Mouse (Mus musculus): ENCODE measurements around the gene Galnt14. TPM values are rescaled to one million over a fixed set of nuclear protein-coding genes. Genes with fewer than 3 reads are reported as not detected.

Galnt14 gene
- polyA plus RNA-seq, 1 experiment from 2014 or later: 0.30 TPM

- no peak overlapping the region for H3K4me3 ChIP-seq (ENCODE audit: low read depth, low read length)
- no peaks in the 10 kb centered on the region for H3K27me3 ChIP-seq (replicated peaks; ENCODE audit: control insufficient read depth, insufficient read depth, low read length)
- TF ChIP-seq CTCF (IDR thresholded peaks at IDR 0.05; ENCODE audit: low read depth): no peak
- no peak overlapping the region for H3K4me2 ChIP-seq (replicated peaks; ENCODE audit: low read depth)
- H3K36me3 ChIP-seq (ENCODE audit: control insufficient read depth, insufficient read depth): no peaks in the 10 kb centered on the region
- no peak overlapping the region for H3K9ac ChIP-seq (ENCODE audit: low read depth, low read length)
- 41% methylated on average over 7 of the region's 7 CpGs for WGBS
- H3K9me3 ChIP-seq (ENCODE audit: control insufficient read depth): no peaks in the 10 kb centered on the region
- no peak overlapping the region for H3K27ac ChIP-seq (ENCODE audit: low read depth, low read length)
- no peaks in the 10 kb centered on the region for H3K4me1 ChIP-seq (replicated peaks; ENCODE audit: control insufficient read depth, insufficient read depth, low read length)
- ATAC-seq: no peak
Measured at GRCm38 (mm10) chr17:73701016-73701415, 9.2 kb downstream of the Galnt14 start.

GRCm38 (mm10) chr17:73699881-73700280, 10.4 kb downstream of the Galnt14 start:
- Histone ChIP-seq H3K4me2 (replicated peaks; ENCODE audit: low read depth) (no peak overlapping the region), H3K27ac (ENCODE audit: low read depth, low read length) (no peak overlapping the region), H3K4me3 (ENCODE audit: low read depth, low read length) (no peak overlapping the region), H3K36me3 (ENCODE audit: control insufficient read depth, insufficient read depth) (no peaks in the 10 kb centered on the region), H3K27me3 (replicated peaks; ENCODE audit: control insufficient read depth, insufficient read depth, low read length) (no peaks in the 10 kb centered on the region), H3K9me3 (ENCODE audit: control insufficient read depth) (no peaks in the 10 kb centered on the region), H3K4me1 (replicated peaks; ENCODE audit: control insufficient read depth, insufficient read depth, low read length) (no peaks in the 10 kb centered on the region), H3K9ac (ENCODE audit: low read depth, low read length) (no peak overlapping the region)
- TF ChIP-seq CTCF (IDR thresholded peaks at IDR 0.05; ENCODE audit: low read depth): no peak
- ATAC-seq: no peak
- whole genome bisulfite sequencing: 74% methylated on average over 6 of the region's 6 CpGs

- H3K27ac ChIP-seq (ENCODE audit: low read depth, low read length): no peak overlapping the region
- H3K36me3 ChIP-seq (ENCODE audit: control insufficient read depth, insufficient read depth): no peaks in the 10 kb centered on the region
- H3K9ac ChIP-seq (ENCODE audit: low read depth, low read length): no peak overlapping the region
- H3K4me3 ChIP-seq (ENCODE audit: low read depth, low read length): no peak overlapping the region
- 73% methylated on average over 3 of the region's 3 CpGs for WGBS
- no peaks in the 10 kb centered on the region for H3K4me1 ChIP-seq (replicated peaks; ENCODE audit: control insufficient read depth, insufficient read depth, low read length)
- TF ChIP-seq CTCF (IDR thresholded peaks at IDR 0.05; ENCODE audit: low read depth): no peak
- H3K27me3 ChIP-seq (replicated peaks; ENCODE audit: control insufficient read depth, insufficient read depth, low read length): no peaks in the 10 kb centered on the region
- H3K4me2 ChIP-seq (replicated peaks; ENCODE audit: low read depth): no peak overlapping the region
- H3K9me3 ChIP-seq (ENCODE audit: control insufficient read depth): no peaks in the 10 kb centered on the region
- no peak for ATAC-seq
Measured at GRCm38 (mm10) chr17:73694206-73694952, 15.9 kb downstream of the Galnt14 start.

- Histone ChIP-seq H3K4me1 (replicated peaks; ENCODE audit: control insufficient read depth, insufficient read depth, low read length) (no peaks in the 10 kb centered on the region), H3K36me3 (ENCODE audit: control insufficient read depth, insufficient read depth) (no peaks in the 10 kb centered on the region), H3K27ac (ENCODE audit: low read depth, low read length) (no peak overlapping the region), H3K9me3 (ENCODE audit: control insufficient read depth) (no peaks in the 10 kb centered on the region), H3K27me3 (replicated peaks; ENCODE audit: control insufficient read depth, insufficient read depth, low read length) (no peaks in the 10 kb centered on the region), H3K4me3 (ENCODE audit: low read depth, low read length) (no peak overlapping the region), H3K4me2 (replicated peaks; ENCODE audit: low read depth) (no peak overlapping the region), H3K9ac (ENCODE audit: low read depth, low read length) (no peak overlapping the region)
- no peak for TF ChIP-seq CTCF (IDR thresholded peaks at IDR 0.05; ENCODE audit: low read depth)
- ATAC-seq: no peak
- WGBS: 74% methylated on average over 3 of the region's 3 CpGs
Measured at GRCm38 (mm10) chr17:73688261-73688660, 22.0 kb downstream of the Galnt14 start.

GRCm38 (mm10) chr17:73686292-73686691, 24.0 kb downstream of the Galnt14 start:
- no peaks in the 10 kb centered on the region for H3K9me3 ChIP-seq (ENCODE audit: control insufficient read depth)
- H3K36me3 ChIP-seq (ENCODE audit: control insufficient read depth, insufficient read depth): no peaks in the 10 kb centered on the region
- no peak overlapping the region for H3K4me2 ChIP-seq (replicated peaks; ENCODE audit: low read depth)
- H3K27ac ChIP-seq (ENCODE audit: low read depth, low read length): no peak overlapping the region
- WGBS: 76% methylated on average over 8 of the region's 8 CpGs
- no peak for ATAC-seq
- no peak overlapping the region for H3K9ac ChIP-seq (ENCODE audit: low read depth, low read length)
- H3K4me1 ChIP-seq (replicated peaks; ENCODE audit: control insufficient read depth, insufficient read depth, low read length): no peaks in the 10 kb centered on the region
- no peak for TF ChIP-seq CTCF (IDR thresholded peaks at IDR 0.05; ENCODE audit: low read depth)
- no peaks in the 10 kb centered on the region for H3K27me3 ChIP-seq (replicated peaks; ENCODE audit: control insufficient read depth, insufficient read depth, low read length)
- H3K4me3 ChIP-seq (ENCODE audit: low read depth, low read length): no peak overlapping the region

- no peaks in the 10 kb centered on the region for H3K4me1 ChIP-seq (replicated peaks; ENCODE audit: control insufficient read depth, insufficient read depth, low read length)
- H3K9me3 ChIP-seq (ENCODE audit: control insufficient read depth): no peaks in the 10 kb centered on the region
- H3K4me2 ChIP-seq (replicated peaks; ENCODE audit: low read depth): no peak overlapping the region
- H3K9ac ChIP-seq (ENCODE audit: low read depth, low read length): no peak overlapping the region
- ATAC-seq: no peak
- no peak overlapping the region for H3K27ac ChIP-seq (ENCODE audit: low read depth, low read length)
- no peak for TF ChIP-seq CTCF (IDR thresholded peaks at IDR 0.05; ENCODE audit: low read depth)
- H3K27me3 ChIP-seq (replicated peaks; ENCODE audit: control insufficient read depth, insufficient read depth, low read length): no peaks in the 10 kb centered on the region
- 65% methylated on average over 5 of the region's 5 CpGs for WGBS
- no peaks in the 10 kb centered on the region for H3K36me3 ChIP-seq (ENCODE audit: control insufficient read depth, insufficient read depth)
- no peak overlapping the region for H3K4me3 ChIP-seq (ENCODE audit: low read depth, low read length)
Measured at GRCm38 (mm10) chr17:73684746-73685145, 25.5 kb downstream of the Galnt14 start.

Measured in intestine, postnatal 0 days (tissue).